Mouse (Mus musculus): ENCODE measurements around the gene Maml3.

DNA sequence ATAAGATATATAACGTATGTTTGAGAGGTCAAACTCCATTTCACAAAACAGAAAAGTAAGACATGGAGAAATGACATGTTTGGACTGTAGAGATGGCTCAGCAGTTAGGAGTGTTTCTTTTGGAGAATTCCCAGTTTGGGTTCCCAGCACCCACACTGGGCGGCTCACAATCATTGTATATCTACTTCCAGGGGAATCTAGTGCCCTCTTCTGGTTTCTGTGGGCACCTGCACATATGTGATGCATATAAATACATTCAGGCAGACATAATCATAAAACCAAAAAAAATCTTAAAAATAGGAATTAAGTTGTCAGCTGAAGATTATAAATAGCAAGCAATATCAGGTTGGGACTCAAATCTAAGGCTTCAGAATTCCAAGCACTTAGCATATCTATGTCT is 316.9 kb downstream of the Maml3 start:
- no peak for TF ChIP-seq MAZ (IDR thresholded peaks at IDR 0.05; ENCODE audit: low read depth, low read length)
- no peak for TF ChIP-seq UBTF (IDR thresholded peaks at IDR 0.05; ENCODE audit: low read depth, low read length)
- TF ChIP-seq MEF2A (IDR thresholded peaks at IDR 0.05; ENCODE audit: borderline replicate concordance, low read depth, low read length): no peak
- TF ChIP-seq POLR2A (IDR thresholded peaks at IDR 0.05; ENCODE audit: low read depth, low read length): no peak
- TF ChIP-seq CTCF (conservative IDR thresholded peaks at IDR 0.05 in 1 of 2, IDR thresholded peaks at IDR 0.05 in 1 of 2; ENCODE audit: low read depth in 2 of 2, low read length in 2 of 2): peak in 1 of 2 experiments; percentile 21; a peak in 1 of 4 replicates
- no peak for TF ChIP-seq MXI1 (IDR thresholded peaks at IDR 0.05; ENCODE audit: low read depth, low read length)

Measured in CH12.LX (cell line).